Mouse (Mus musculus) right cerebral cortex, postnatal 10 days (tissue): ENCODE data around the gene Vamp1.

Source experiments
- DNase-seq, 2 experiments: peaks; one replicate each; pipeline ENCODE4 v3.0.0; 2021; ENCODE audit warnings: low spot score in 2 of 2

Vamp1 gene

GRCm38 (mm10) chr6:125213129-125213528 is 2.2 kb upstream of the Vamp1 start:
- no peak for DNase-seq

- no peak for DNase-seq
Measured at GRCm38 (mm10) chr6:125213715-125214114, 1.6 kb upstream of the Vamp1 start.

GRCm38 (mm10) chr6:125216898-125217297 is 1.5 kb downstream of the Vamp1 start:
- no peak for DNase-seq

- peak in 1 of 2 experiments; percentile 46 for DNase-seq
Measured at GRCm38 (mm10) chr6:125217899-125218298, 2.5 kb downstream of the Vamp1 start.

- peak; percentile 71 to 72 for DNase-seq
Measured at GRCm38 (mm10) chr6:125218963-125219362, 3.6 kb downstream of the Vamp1 start.

- DNase-seq = no peak
Measured at GRCm38 (mm10) chr6:125221115-125221745, 5.9 kb downstream of the Vamp1 start.

GRCm38 (mm10) chr6:125222146-125222545 is 6.8 kb downstream of the Vamp1 start:
- DNase-seq = no peak

- no peak for DNase-seq
Measured at GRCm38 (mm10) chr6:125222577-125222976, 7.2 kb downstream of the Vamp1 start.

GRCm38 (mm10) chr6:125225518-125226115 is 10.3 kb downstream of the Vamp1 start:
- DNase-seq = no peak

- no peak for DNase-seq
Measured at GRCm38 (mm10) chr6:125230571-125230970, 15.2 kb downstream of the Vamp1 start.

- peak; percentile 58 to 61 for DNase-seq
Measured at GRCm38 (mm10) chr6:125231117-125232044, 16.0 kb downstream of the Vamp1 start, which contains the start of gene Tapbpl. TSS of gene Tapbpl (minus strand) at chr6:125231860.

- no peak for DNase-seq
Measured at GRCm38 (mm10) chr6:125232045-125232437, 16.7 kb downstream of the Vamp1 start.

GRCm38 (mm10) chr6:125232516-125232915 is 17.2 kb downstream of the Vamp1 start:
- DNase-seq = no peak

GRCm38 (mm10) chr6:125233816-125234519 is 18.6 kb downstream of the Vamp1 start:
- DNase-seq = no peak

GRCm38 (mm10) chr6:125234520-125234828 is 19.1 kb downstream of the Vamp1 start:
- DNase-seq = no peak

GRCm38 (mm10) chr6:125236341-125236740 is 21.0 kb downstream of the Vamp1 start:
- no peak for DNase-seq

- no peak for DNase-seq
Measured at GRCm38 (mm10) chr6:125236782-125237181, 21.4 kb downstream of the Vamp1 start, which contains the start of gene Cd27. TSS of gene Cd27 (minus strand) at chr6:125237010.

GRCm38 (mm10) chr6:125237421-125237820 is 22.1 kb downstream of the Vamp1 start:
- no peak for DNase-seq

- DNase-seq = no peak
Measured at GRCm38 (mm10) chr6:125238396-125238795, 23.0 kb downstream of the Vamp1 start.

GRCm38 (mm10) chr6:125239547-125239946 is 24.2 kb downstream of the Vamp1 start:
- no peak for DNase-seq

GRCm38 (mm10) chr6:125240617-125241016 is 25.3 kb downstream of the Vamp1 start:
- DNase-seq = no peak

- DNase-seq = no peak
Measured at GRCm38 (mm10) chr6:125241566-125241965, 26.2 kb downstream of the Vamp1 start.
